Mouse (Mus musculus) midbrain, postnatal 0 days (tissue): ENCODE data around the gene Cmtm8. TPM values are rescaled to one million over a fixed set of nuclear protein-coding genes. Genes with fewer than 3 reads are reported as not detected.

Experiments used
- ATAC-seq: fragments of 200-750 bp; cut with Nextera tagmentation; 2 replicates; pipeline ENCODE4 v1.8.0; 2017; ENCODE audit warnings: moderate number of reproducible peaks, mild to moderate bottlenecking, moderate TSS enrichment, moderate library complexity; ENCODE audit not compliant: low FRiP score
- DNase-seq: peaks from one replicate; pipeline ENCODE4 v3.0.0-alpha.2; 2015; ENCODE audit warnings: low spot score
- H3K27ac ChIP-seq: fragments of 300-500 bp; sonication (generic); 2 replicates; pipeline ENCODE4 v1.5.1; 2014; ENCODE audit warnings: low read depth, mild to moderate bottlenecking, low read length, mixed read lengths
- H3K27me3 ChIP-seq: fragments of 300-500 bp; sonication (generic); 2 replicates; pipeline ENCODE4 v1.6.1; 2014; ENCODE audit warnings: low read length, control low read depth, mixed read lengths; ENCODE audit not compliant: insufficient read depth
- H3K36me3 ChIP-seq: fragments of 300-500 bp; sonication (generic); 2 replicates; pipeline ENCODE4 v1.6.1; 2014; ENCODE audit warnings: low read length, control low read depth, mixed read lengths; ENCODE audit not compliant: insufficient read depth
- H3K4me1 ChIP-seq: fragments of 300-500 bp; sonication (generic); 2 replicates; pipeline ENCODE4 v1.6.1; 2014; ENCODE audit warnings: mild to moderate bottlenecking, control low read depth, antibody characterized with exemption, low read length, mixed read lengths; ENCODE audit not compliant: insufficient read depth
- H3K4me2 ChIP-seq: fragments of 300-500 bp; sonication (generic); 2 replicates; pipeline ENCODE4 v1.6.1; 2014; ENCODE audit warnings: low read depth, mild to moderate bottlenecking, low read length, mixed read lengths; ENCODE audit not compliant: poor library complexity, severe bottlenecking
- H3K4me3 ChIP-seq: fragments of 300-500 bp; sonication (generic); 2 replicates; pipeline ENCODE4 v1.5.1; 2014; ENCODE audit warnings: low read depth, mild to moderate bottlenecking, low read length, moderate library complexity
- H3K9ac ChIP-seq: fragments of 300-500 bp; sonication (generic); replicated peaks from 2 replicates; pipeline ENCODE4 v1.6.1; 2014; ENCODE audit warnings: mild to moderate bottlenecking, low read length, moderate library complexity, mixed read lengths; ENCODE audit not compliant: poor library complexity, severe bottlenecking
- H3K9me3 ChIP-seq: fragments of 300-500 bp; sonication (generic); 2 replicates; pipeline ENCODE4 v1.6.1; 2016; ENCODE audit warnings: low read length, control low read depth
- CTCF ChIP-seq: IDR thresholded peaks from 2 replicates; pipeline ENCODE4 v1.5.1; 2016; ENCODE audit warnings: antibody characterized with exemption, mild to moderate bottlenecking
- WGBS: fragments of 180-500 bp; shearing (Covaris S2); extraction: QIAGEN DNeasy Blood & Tissue Kit; methylation state at CpG from one replicate; pipeline ENCODE4 v1.1.7; 2014; 5-methylcytosine and 5-hydroxymethylcytosine counted together
- polyA plus RNA-seq: library from polyadenylated mRNA; unstranded; fragments of >200 nt; fragmentation: Nextera tagmentation; extraction: Ambion mirVana; gene quantifications from 2 replicates; pipeline ENCODE4 v1.2.1, GENCODE M21; 2015
- total RNA-seq: library from RNA; depleted of rRNA; stranded (reverse); fragments of >200 nt; gene quantifications from 2 replicates; pipeline ENCODE4 v1.2.3, GENCODE M21; 2014

The Cmtm8 gene
- total and polyA plus RNA-seq, 2 experiments from 2014 or later = 1.1 to 6.4 TPM

DNA sequence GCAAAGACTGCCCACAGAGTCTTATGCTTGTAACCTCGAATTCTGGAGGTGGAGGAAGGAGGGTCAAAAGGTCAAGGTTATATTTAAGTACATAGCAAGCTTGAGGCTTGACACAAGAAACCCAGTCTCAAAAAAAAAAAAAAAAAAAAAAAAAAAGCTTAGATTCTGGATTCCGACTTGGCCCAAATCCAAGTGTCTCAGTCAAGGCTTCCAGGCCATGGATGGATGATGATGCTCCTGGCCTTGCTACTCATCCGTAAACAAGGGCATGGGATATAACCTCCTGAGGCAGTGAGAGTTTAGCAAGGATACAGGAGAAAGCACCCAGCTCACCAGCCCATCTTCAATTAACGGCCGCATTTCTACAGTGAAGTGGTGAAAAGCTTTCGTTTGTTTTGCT is 69.3 kb downstream of the Cmtm8 start:
- TF ChIP-seq CTCF = no peak
- ATAC-seq (no peak), DNase-seq (no peak)
- Histone ChIP-seq H3K9ac (no peak overlapping the region), H3K9me3 (no peaks in the 10 kb centered on the region), H3K4me2 (no peak overlapping the region), H3K4me1 (no peaks in the 10 kb centered on the region), H3K27ac (no peak overlapping the region), H3K4me3 (no peak overlapping the region), H3K36me3 (no peaks in the 10 kb centered on the region), H3K27me3 (no peaks in the 10 kb centered on the region)
- 80% methylated on average over 6 of the region's 6 CpGs for WGBS

DNA sequence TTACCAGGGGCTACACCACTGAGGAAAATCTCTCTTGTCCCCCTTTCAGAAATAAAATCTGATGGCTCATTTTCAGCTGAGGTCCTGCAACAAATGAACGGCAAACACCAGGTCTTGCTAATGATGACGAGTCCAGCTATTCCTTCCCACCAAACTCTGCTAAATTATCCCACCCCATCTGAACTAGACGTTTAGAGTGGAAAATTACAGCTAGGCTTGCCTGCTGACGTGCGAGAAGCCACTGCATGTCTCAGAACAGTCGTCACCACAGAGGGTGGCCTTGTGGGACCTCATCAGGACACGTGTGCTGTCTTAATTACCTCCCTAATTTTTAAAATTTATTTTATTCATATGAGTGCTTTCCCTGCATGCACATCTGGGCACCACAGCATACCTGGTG is 72.4 kb downstream of the Cmtm8 start:
- no peak overlapping the region for H3K4me3 ChIP-seq
- no peaks in the 10 kb centered on the region for H3K4me1 ChIP-seq
- no peak overlapping the region for H3K27ac ChIP-seq
- no peak overlapping the region for H3K9ac ChIP-seq
- no peak for ATAC-seq
- no peaks in the 10 kb centered on the region for H3K27me3 ChIP-seq
- no peak for DNase-seq
- no peaks in the 10 kb centered on the region for H3K36me3 ChIP-seq
- no peak for TF ChIP-seq CTCF
- no peaks in the 10 kb centered on the region for H3K9me3 ChIP-seq
- no peak overlapping the region for H3K4me2 ChIP-seq
- 85% methylated on average over 7 of the region's 7 CpGs for WGBS

DNA sequence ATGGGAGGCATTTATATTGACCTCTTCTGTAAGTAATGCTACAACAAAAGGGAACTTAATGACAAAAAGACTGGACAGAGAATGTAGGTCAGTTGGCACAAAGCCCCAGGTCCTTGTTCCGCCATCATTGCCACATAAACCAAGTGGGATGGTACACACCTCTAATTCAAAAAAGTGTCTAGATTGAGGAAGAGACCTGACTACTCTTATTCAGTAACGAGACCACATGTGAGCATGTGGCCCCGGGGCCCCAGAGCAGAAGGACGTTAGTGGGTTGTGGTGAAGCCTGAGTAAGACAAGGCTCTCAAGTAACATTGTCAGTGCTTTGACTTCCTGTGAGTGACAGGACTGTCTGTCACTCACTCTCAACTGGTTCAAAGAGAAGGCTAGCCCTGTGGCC is 73.7 kb downstream of the Cmtm8 start:
- Histone ChIP-seq H3K4me2 (no peak overlapping the region), H3K27ac (no peak overlapping the region), H3K36me3 (no peaks in the 10 kb centered on the region), H3K4me1 (no peaks in the 10 kb centered on the region), H3K9ac (no peak overlapping the region), H3K27me3 (no peaks in the 10 kb centered on the region), H3K9me3 (no peaks in the 10 kb centered on the region), H3K4me3 (no peak overlapping the region)
- ATAC-seq = no peak
- no peak for DNase-seq
- no peak for TF ChIP-seq CTCF
- WGBS = 91% methylated on average over 4 of the region's 4 CpGs

DNA sequence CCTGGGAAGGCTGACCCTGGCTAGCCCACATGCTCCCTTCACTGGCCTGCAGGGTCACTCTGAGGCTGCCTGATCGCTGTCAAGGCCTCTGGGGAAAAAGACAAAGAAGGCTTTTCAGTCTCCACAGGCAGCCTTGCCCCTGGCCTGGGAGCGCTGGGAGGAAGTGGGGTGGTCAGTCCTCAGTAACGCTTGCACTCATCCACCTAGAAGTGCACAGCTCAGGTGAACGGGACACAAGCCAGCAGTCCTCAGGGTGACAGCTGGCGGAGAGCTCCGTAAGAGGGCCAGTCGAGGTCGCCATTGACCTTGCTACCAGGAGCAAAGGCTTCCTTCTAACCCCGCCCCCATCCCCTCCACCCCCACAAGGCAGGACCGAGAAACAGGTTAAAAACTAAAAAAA is 75.9 kb downstream of the Cmtm8 start:
- Histone ChIP-seq H3K9me3 (no peaks in the 10 kb centered on the region), H3K4me2 (no peak overlapping the region), H3K4me1 (no peaks in the 10 kb centered on the region), H3K4me3 (no peak overlapping the region), H3K36me3 (no peaks in the 10 kb centered on the region), H3K27ac (no peak overlapping the region), H3K27me3 (no peaks in the 10 kb centered on the region), H3K9ac (no peak overlapping the region)
- TF ChIP-seq CTCF = no peak
- ATAC-seq (no peak), DNase-seq (no peak)
- WGBS = 61% methylated on average over 10 of the region's 10 CpGs

DNA sequence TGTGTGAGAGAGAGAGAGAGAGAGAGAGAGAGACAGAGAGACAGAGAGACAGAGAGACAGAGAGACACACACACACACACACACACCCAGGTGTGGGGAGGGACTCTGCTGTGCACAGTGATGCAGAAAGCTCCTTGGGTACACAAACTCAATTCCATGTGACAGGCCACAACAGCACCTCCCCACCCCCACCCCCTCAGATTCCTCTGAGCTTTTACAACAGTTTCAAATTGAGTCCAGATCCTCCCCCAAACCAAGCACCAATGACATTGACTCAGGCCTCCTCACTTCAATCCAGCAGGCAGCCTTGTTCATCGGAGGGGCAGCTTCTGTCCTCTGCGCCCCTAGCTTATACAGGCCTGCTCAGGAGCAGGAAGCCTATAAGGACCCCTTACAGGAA is 76.4 kb downstream of the Cmtm8 start:
- WGBS = 82% methylated on average over 2 of the region's 2 CpGs
- Histone ChIP-seq H3K4me1 (no peaks in the 10 kb centered on the region), H3K36me3 (no peaks in the 10 kb centered on the region), H3K4me3 (no peak overlapping the region), H3K9ac (no peak overlapping the region), H3K4me2 (no peak overlapping the region), H3K9me3 (no peaks in the 10 kb centered on the region), H3K27ac (no peak overlapping the region), H3K27me3 (no peaks in the 10 kb centered on the region)
- DNase-seq = no peak
- no peak for TF ChIP-seq CTCF
- ATAC-seq = no peak

DNA sequence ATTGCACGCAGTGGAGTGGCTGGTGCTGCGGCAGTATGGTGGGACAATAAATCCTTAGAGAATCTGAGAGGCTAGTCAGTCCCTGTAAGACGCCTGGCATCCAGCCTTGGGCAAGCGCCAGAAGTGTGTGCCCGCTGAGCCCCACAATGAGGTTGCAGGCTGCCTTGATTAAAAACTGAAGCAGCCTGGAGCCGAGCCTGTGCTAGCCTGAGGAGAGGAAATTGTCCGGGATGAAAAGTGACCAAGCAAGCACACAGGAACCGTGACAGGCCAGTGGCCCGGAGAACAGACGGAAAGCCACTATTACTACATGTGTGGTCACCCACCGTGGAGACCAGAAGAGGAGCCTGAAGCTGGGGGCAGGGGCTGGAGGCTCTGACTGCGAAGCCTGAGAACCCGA is 76.9 kb downstream of the Cmtm8 start:
- Histone ChIP-seq H3K27ac (no peak overlapping the region), H3K36me3 (no peaks in the 10 kb centered on the region), H3K27me3 (no peaks in the 10 kb centered on the region), H3K9ac (no peak overlapping the region), H3K4me2 (no peak overlapping the region), H3K9me3 (no peaks in the 10 kb centered on the region), H3K4me1 (no peaks in the 10 kb centered on the region), H3K4me3 (no peak overlapping the region)
- ATAC-seq (peak; percentile 77), DNase-seq (peak; percentile 92)
- WGBS = 55% methylated on average over 13 of the region's 13 CpGs
- TF ChIP-seq CTCF = no peak
